Mouse (Mus musculus): ENCODE measurements around the gene Zdhhc19.
"Not testable (repeated sequence)": the region's sequence is repeated elsewhere in the genome, so short reads cannot be mapped to it uniquely, and the experiment has no call there.

The Zdhhc19 gene

DNA sequence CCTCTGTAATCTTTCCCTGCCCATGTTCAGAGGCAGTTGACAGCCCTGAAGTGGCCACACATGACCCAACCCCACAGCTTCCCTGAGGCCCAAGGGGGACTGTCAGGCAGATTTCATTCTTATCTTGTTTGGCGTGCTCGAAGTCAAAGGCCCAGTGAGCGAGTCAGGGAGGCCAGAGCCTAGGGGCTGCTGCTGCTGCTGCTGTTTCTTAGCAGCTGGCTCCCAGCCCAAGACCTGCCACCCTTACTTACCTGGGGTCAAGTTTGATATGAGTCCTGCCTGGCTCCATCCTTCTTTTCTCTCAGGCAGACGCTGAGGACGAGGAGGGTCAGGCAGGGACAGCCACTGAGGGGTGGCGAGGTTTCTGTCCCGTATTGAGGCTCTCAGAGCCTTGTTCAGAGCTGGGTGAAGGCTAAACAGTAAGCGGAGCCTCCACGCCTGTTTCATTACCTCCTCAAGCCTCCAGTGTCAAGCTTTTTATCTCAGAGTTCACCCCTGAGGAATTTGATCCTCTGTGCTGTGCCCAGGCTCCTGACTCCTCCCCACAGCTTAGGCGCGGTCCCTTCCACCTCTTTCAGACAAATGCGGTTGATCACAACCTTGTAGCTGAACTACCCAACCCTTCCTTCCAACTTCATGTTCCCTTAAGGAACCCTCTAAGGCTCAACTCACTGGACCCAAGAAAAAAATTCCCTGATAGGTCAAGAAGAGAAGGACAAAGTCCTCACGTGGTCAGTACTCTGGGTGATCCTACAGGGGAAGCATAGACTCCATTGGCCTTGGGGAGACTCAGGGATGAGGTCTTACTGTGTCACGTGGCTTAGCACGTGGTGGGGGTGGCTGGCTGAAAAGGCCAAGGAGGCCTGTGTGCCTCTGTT is 8.6 kb upstream of the Zdhhc19 start, which contains the start of gene Slc51a:
Slc51a (minus strand) TSS at position 646 of the 878 bp plus-strand sequence.
- DNase-seq (ENCODE audit: low read depth, low spot score): no peak

DNA sequence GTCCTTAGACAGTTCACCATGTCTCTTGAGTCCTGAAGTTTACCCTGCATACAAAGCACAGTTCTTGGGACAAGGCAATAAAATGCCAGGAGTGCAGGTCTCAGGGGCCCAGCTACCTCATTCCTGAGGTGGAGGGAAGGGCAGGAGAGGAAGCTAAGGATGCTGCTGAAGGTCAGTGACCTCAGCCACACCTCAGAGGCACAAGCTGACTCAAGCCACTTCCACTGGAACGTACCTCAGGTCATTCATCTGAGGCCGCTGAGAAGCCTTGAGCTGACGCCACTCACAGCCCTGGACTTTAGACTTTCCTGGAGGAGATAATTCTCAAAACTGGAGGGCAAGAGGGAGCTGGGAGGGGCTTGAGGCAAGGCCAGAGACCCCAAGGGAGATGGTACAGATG is 7.1 kb upstream of the Zdhhc19 start:
- no peak for DNase-seq (ENCODE audit: low read depth, low spot score)

DNA sequence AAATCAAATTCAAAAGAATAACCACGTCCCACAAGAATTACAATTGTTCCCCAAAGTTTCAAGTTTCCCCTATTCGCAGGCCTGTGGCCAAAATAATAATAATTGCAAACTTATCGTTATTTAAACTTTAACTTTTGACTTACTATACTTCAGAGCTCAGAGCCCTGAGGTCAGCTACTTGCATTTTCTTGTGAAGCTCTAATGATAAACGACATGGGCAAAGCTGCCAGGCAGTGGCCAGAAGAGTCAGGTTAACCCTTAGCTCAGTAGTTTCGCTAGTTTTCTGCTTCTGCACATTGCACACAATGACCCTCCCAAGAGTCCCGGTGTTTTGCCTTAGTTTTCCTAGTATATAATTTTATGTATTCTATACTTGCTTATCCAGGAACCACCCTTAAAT is 1.7 kb upstream of the Zdhhc19 start:
- DNase-seq (ENCODE audit: low read depth, low spot score): not testable (repeated sequence)

DNA sequence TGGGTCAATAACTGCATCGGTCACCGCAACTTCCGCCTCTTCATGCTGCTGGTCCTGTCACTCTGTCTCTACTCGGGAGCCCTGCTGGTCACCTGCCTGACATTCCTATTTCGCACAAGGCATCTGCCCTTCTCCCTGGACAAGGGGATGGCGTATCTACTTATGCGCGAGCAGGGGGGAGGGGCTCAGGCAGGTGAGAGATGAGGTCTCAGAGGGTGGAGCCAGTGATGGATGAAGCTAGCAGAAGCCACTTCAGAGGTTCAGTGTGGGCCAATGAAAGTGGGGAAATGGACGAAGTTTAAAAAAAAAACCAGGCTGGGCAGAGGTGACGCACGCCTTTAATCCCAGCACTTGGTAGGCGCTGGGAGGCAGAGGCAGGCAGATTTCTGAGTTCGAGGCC is 2.9 kb downstream of the Zdhhc19 start:
- DNase-seq (ENCODE audit: low read depth, low spot score): no peak

DNA sequence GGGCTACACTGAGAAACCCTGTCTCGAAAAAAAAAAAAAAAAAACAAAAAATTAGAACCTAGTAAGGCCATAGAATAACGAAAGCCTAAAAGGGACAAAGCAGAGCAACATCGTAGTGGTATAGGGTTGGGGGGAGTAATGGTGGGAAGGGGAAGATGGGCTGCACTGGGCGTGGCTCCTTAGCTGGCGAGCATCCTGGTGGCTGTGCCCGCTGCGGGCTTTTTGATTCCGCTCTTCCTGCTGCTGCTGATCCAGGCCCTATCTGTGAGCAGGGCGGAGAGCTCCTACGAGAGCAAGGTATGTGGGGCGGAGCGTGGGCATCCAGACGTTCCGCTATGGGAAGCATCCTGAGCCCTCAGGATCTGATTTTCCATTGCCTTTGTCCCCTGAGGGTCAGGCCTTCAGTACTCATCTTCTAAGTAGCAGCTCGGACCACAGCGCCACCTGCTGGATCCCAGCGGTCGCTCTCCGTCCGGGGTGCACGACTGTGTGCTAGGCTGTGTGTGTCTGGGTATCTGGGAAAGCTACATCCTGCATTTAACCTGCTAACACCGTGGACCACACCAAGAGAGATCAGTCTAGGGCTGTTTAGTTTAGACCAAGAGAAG is 3.5 kb downstream of the Zdhhc19 start:
- DNase-seq (ENCODE audit: low read depth, low spot score): peak; percentile 87

DNA sequence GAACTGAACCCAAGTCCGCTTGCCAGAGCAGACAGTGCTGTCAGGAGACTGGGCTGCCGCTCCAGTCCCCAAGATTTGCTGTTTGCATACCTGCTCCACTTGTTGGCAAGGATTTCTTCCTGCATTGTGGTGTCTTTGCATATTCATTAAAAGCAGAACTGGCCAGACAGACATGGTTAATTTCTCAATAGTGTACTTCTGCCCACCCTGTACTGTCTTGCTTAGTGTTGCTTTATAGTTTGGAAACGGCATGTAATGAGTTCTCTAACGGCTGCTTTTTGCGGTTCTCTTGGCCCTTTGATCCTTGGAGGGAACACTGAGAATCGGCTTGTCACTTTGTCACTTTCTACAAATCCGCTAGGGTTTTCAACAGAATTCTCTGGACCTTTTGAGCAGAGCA is 5.4 kb downstream of the Zdhhc19 start:
- no peak for DNase-seq (ENCODE audit: low read depth, low spot score)

DNA sequence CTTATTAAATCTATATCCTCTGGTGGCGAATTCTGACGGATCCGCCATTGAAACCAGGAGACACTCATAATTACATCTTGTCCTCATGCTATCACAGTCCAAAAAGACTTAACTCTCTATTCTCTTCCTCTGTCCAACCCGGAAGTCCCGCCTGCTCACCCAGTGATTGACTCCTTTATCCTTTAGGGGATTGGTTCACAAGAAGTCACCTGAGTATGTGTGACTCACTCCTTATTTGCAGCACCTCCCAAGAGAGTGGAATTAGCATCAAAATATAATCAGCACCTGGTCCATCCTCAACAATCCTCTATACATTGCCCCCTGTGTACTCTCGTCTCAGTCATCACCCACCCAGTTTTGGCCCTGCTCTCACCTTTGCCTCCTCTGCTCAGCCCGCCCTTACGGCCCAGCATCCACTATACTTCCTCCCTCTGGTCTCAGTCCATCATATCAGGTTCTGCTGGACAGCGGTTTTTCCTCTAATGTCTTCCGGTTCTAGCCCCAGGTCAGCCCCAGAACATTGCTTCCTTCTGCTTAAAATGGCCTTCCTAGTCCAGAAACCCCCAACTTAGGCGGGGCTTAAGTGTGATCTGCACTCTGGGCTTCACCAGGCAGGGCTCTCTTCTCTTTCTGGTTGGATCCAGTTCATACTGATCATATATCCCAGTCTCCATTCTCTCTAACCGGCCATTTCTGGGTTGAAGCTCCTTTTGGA is 6.7 kb downstream of the Zdhhc19 start:
- DNase-seq (ENCODE audit: low read depth, low spot score): no peak

DNA sequence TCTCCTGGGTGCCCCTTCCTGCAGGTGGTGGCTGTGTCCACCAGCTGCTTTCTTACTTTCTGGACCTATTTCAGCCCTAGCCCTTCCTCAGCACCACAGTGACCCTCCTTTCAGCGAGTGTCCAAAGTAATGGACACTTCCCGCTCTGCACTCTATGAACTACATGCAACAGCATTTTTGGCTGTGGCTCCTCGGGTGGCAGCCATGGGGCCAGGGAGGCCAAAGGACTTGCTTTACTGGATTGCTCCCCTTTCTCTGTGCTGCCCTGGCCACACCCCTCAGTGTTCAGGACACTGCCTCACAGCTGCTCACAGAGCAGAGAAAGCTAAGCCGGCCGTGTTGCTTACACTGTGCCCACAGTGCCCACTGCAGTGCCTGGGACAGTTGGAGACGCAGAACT is 7.6 kb downstream of the Zdhhc19 start:
- DNase-seq (ENCODE audit: low read depth, low spot score): no peak

DNA sequence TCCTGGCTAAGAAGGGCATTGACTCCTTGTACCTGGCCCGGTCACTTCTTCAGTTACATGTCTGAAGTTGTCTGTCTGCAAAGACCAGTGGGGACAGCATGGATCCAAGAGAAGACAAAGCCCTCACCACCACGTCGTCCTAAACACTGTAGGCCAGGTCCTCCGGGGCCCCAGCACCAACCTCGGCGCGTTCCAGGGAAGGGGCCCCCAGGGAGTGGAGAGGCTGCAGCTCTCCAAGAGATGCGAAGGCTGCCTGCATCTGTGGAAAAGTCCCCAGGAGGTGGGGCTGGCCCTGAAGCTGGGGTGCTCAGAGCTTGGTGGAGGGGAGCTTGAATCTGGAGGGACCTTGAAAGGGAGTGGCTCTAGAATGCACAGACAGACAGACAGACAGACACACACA is 10.2 kb downstream of the Zdhhc19 start:
- DNase-seq (ENCODE audit: low read depth, low spot score): no peak

DNA sequence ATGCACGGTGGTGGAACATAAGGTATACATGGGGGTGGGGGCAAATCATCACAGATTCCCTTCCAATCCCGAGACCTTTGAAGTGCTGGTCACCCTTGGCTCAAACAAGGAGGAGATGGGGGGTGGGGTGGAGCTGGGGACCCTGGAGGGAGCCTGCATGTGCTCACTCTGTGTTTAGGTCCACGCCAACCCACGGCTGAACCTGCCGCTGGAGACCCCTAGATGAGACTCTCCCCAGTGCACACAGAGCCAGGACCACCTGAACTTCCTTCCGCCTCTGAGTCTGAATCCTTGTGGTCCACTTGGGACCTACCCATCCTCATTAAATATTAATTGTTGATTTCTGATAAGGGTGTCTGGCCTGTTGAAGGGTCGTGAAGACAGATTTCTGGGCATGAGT is 10.8 kb downstream of the Zdhhc19 start:
- DNase-seq (ENCODE audit: low read depth, low spot score): no peak

DNA sequence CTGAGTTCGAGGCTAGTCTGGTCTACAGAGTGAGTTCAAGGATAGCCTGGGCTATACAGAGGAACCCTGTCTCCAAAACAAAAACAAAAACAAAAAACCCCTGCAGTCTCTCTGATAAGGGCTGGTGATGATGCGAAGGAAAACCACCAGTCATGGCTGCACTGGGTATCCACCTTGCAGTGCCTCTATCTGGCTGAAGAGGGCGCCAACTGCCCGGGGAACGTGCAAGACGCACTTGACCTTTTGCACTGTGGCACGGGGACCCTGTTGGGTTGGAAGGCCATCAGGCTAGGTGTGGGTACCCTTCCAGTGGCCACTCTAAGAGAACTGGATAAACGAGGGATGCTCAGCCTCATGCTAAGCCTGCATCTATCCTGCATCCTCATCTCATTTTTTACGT is 11.3 kb downstream of the Zdhhc19 start:
- DNase-seq (ENCODE audit: low read depth, low spot score): peak; percentile 80

DNA sequence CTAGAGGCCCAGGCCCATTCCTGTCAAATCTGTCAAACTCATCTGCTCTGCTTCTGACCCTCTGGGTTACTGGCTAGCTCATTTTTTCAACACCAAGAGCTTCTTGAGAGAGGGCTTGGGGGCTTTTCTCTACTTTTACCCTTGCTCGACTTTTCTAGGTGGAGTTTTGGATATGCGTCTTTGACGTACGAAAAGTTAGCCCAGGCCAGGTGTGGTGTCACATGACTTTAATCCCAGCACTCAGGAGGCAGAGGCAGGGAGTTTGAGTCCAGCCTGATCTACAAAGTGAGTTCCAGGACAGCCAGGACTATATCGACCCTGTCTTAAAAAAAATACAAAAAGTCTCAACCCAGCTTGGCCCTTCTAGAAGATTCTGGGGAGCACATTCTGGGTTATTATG is 12.0 kb downstream of the Zdhhc19 start:
- DNase-seq (ENCODE audit: low read depth, low spot score): no peak

DNA sequence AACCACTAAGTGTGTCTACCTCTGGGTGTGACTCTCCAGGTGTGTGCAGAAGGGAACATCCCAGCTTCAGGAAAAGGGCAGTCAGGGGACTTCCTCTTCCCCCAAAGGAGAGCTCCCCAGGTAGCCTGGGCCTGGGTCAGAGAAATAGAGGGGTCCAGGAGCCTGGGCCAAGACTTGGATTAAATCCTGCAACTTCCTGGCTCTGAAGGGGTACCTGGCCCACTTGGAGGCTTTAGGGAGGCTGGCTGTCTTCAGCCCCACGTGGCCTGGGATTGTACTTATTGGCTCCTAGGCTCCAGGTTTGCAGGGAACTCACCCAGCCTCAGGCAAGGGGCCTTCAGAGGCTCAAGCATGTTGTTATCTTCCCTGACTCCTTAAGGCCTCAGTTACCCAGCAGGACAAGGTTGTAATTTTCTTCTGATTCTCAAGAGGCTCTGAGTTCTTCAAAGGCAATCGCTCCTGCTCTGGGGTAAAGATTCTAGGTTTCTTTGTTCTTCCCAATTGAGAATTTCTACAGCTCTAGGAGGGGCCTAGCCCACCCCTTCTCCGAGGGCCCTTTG is 12.5 kb downstream of the Zdhhc19 start:
- DNase-seq (ENCODE audit: low read depth, low spot score): no peak

DNA sequence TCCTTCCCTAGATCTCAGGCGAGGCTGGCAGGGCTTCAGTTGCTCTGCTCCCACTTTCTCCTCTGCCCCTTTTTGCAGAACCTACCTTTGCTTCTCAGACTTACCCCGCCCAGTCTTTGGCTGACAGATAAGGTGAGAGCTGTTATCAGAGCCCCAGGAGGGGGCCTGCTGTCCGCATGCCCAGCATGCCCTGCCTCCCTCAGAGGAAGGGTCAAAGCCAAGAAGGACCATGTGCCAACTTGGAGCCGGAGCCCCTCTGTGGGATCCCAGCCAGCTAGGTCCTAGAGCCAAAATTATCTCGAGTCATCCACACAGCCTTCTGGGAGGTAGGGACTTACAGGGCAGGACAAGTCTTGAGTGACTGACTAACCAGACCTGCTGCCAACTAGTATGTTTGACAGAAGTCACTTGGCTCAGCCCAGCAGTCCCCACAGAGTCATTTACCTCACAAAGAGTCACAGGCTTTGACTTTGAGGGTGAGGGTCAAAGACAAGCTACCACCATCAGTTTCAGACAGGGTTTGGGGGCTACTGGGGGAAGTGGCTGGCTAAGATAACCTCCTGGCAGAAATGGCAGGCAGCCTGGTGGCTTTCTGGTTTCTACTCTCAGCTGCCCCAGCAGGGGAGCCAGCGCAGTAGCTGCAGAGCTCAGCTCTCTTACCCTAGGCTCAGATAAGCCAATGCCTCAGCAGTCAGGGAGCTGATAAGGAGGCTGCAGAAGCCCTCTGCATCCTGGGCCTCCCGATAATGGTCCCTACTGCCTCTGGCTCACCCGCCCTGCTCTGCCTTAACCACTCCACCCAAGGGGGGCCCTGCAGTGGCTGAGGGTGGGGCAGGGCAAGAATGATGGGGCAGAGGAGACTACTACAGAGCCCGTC is 13.2 kb downstream of the Zdhhc19 start:
- DNase-seq (ENCODE audit: low read depth, low spot score): no peak

DNA sequence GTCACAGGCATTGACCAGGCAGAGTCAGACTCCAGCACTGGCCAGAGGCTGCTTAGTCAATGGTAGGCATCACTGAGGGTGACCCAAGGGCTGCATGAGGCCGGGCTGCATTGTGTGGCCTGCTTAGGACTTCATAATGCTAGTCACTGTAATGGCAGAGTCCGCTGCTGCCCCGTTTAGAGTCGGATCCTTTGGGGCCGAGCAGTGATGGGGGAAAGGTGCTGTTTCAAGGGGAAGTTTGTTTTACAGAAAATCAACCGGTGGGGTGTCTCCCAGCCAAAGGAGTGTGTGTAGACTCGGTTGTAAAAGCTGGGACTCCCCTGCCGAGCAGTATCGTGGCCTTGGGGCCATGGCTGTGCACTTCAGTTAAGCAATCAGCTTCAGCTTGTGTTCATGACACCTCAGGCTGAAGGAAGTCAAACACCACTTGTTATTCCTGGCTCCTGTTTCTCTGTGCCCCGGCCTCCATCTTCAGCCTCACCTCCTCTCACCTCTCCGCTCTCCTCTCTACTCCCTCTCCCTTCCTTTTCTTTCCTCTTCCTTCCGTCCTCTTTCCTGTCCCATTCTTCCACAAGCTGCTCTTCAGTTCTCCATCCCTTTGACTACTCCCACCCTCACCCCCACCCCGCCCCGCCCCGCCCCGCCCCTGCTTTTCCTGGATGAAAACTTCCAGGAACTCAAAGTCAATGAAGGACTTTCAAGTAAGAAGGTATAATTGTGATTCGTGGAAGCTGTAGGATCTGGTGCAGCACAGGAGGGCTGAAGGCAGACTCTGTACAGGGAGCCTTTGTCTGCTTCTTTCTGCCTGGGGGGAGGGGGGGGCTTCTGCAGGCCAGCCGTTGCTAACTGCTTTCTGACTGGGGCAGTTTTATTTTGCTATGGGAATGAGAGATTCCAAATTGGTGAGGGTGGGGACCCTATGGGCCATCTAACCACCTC is 14.6 kb downstream of the Zdhhc19 start:
- no peak for DNase-seq (ENCODE audit: low read depth, low spot score)

DNA sequence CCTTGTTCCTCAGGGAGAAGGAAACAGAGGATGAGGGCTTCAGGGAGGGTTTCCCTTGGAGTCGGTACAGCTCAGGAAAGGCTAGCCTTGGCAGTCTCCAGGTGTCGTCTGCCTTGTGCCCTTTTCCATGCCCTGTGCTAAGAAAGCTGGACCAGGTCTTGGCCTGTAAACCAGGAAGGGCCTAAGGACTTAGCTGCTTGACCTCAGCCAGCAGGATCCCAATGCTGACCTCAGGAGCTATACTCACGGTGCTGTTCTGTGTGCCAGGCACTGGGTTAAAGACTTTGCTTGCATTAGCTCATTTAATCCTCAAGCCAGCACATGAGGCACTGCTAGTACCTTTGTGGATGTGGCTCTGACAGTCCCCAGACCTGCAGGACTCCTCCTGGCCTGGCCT is 15.3 kb downstream of the Zdhhc19 start:
- no peak for DNase-seq (ENCODE audit: low read depth, low spot score)

DNA sequence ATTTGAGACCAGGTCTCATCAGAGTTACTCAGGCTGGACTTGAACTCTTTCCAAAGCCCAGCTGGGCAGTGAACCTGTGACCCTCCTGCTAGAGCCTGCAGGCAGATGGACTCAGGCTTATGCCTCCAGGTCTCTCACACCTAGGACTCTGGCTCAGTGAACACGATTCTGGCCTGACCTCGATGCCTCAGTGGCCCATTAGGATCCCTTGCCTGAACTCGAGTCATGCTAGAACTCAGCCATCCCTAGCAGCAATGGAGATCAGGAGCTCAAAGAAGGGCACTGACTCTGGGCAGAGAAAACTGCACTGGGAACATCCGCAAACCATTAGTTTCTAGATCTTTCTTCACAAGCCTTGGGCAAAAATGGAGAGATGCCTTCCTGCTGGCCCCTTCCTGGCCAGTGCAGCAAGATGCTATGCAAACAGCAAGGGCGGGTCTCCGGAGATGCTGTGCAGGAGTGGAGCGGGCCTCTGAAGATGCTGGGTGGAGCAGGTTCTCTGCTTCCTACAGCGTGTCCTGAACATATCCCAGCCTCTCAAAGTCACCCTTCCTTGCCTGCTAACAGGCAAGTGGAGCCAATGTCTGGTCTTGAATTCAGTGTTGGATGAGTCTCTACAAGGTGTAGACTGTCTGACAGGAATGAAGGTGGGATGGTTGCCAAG is 15.9 kb downstream of the Zdhhc19 start:
- no peak for DNase-seq (ENCODE audit: low read depth, low spot score)

DNA sequence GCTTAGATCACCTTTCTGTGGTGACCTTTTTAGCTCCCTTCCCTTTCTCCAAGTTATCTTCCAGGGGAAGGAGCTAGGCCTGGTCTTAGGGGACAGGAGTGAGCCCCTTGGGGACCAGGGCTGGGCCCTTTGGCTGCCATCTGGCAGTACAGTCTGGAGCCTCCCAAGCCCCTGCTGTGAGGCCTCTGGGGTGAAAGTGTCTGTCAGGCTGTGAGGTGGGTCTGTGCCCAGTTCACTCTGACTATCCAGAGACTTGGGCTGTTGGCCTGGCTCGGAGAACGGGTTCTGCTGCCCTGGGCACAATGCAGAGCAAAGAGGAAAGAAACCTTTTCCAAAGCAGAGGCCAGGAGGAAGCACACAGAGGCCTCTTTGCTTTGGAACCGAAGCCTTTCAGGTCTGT is 16.9 kb downstream of the Zdhhc19 start:
- no peak for DNase-seq (ENCODE audit: low read depth, low spot score)

DNA sequence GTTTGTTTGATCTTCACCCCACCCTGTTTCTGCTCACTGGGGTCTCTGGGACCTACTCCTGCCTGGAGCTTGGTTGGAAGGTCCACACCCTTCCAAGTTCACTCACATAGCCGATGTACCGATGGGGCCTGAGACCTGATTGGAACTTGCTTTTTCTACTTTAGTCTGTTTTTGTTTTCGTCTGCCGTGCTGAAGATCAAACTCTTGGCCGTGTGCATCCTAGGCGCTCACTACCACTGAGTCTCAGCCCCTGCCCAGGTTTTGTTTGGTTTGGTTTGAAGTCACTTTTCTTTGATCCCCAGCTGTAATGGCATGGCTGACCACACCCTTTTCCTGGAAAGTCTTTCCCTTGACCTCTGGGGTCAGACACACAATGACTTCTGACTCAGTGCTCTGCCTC is 17.3 kb downstream of the Zdhhc19 start:
- DNase-seq (ENCODE audit: low read depth, low spot score): no peak

DNA sequence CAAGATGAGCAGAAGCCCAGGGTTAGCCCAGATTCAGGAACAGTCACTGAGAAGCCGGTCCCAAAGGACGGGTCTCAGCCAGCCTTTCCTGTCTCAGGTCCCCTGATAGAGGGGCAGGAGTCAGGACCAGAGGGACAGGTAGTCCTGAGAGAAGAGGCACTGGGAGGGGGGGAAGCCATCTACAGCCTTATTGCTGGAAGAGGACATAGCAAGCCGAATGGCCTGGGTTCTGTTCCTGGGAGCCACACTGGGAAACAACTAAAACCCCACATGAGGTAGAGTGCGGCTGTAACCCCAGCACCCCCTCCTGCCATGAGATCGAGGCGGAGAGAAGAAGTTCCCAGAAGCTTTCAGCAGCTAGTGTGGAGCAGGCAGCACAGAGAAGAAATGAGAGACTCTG is 17.9 kb downstream of the Zdhhc19 start:
- DNase-seq (ENCODE audit: low read depth, low spot score): no peak
